Mouse (Mus musculus): ENCODE results near the gene Gm14393. TPM values are rescaled to one million over a fixed set of nuclear protein-coding genes. Genes with fewer than 3 reads are reported as not detected.
A peak's percentile ranks its signal among the peaks of the same experiment; 100 is the strongest.
"Not testable (repeated sequence)": the region's sequence is repeated elsewhere in the genome, so short reads cannot be mapped to it uniquely, and the experiment has no call there.

The Gm14393 gene
- total RNA-seq (2012; rRNA removed), result 16.6 and 17.0 TPM in 2 replicates

GRCm38 (mm10) chr2:175067681-175068261, at the start of gene Gm14393:
Gene Gm14393, minus strand, starts transcription at chr2:175067781.
- H3K4me1 ChIP-seq (ENCODE audit: control insufficient read depth in 2 of 2, insufficient read depth in 2 of 2, low read length in 2 of 2, poor library complexity in 1 of 2); H3K9me3 ChIP-seq (ENCODE audit: control insufficient read depth, insufficient read depth, low read depth, low read length); H3K36me3 ChIP-seq (ENCODE audit: control insufficient read depth, insufficient read depth, low read length, poor library complexity, severe bottlenecking); in situ Hi-C loops (cut with MboI; ENCODE audit: low sequenced_read_pairs in 2 of 2, unreplicated experiment in 2 of 2): not testable (repeated sequence)
- Histone ChIP-seq H3K9ac (ENCODE audit: insufficient read depth, low read depth, low read length, poor library complexity, severe bottlenecking) (peak within 1 kb of the TSS; percentile 74), H3K4me3 (ENCODE audit: insufficient read depth in 1 of 2, low read depth in 1 of 2, low read length in 2 of 2, poor library complexity in 1 of 2, severe bottlenecking in 1 of 2) (peak within 1 kb of the TSS; percentile 63 to 66), H3K27ac (ENCODE audit: insufficient read depth, low read depth, low read length, poor library complexity, severe bottlenecking) (peak within 1 kb of the TSS; percentile 90)
- DNase-seq (ENCODE audit: low read depth, low spot score), result peak; percentile 62

- H3K4me1 ChIP-seq (ENCODE audit: control insufficient read depth in 2 of 2, insufficient read depth in 2 of 2, low read length in 2 of 2, poor library complexity in 1 of 2); H3K4me3 ChIP-seq (ENCODE audit: insufficient read depth in 1 of 2, low read depth in 1 of 2, low read length in 2 of 2, poor library complexity in 1 of 2, severe bottlenecking in 1 of 2); H3K36me3 ChIP-seq (ENCODE audit: control insufficient read depth, insufficient read depth, low read length, poor library complexity, severe bottlenecking); H3K9ac ChIP-seq (ENCODE audit: insufficient read depth, low read depth, low read length, poor library complexity, severe bottlenecking); in situ Hi-C loops (cut with MboI; ENCODE audit: low sequenced_read_pairs in 2 of 2, unreplicated experiment in 2 of 2); DNase-seq (ENCODE audit: low read depth, low spot score); H3K27ac ChIP-seq (ENCODE audit: insufficient read depth, low read depth, low read length, poor library complexity, severe bottlenecking); H3K9me3 ChIP-seq (ENCODE audit: control insufficient read depth, insufficient read depth, low read depth, low read length): not testable (repeated sequence)
These were observed 23.3 kb downstream of the Gm14393 start for GRCm38 (mm10) chr2:175044268-175044667.

Other genes starting within 250 kb of the Gm14393 start
- gene Gm14444, start 57.5 kb downstream of the Gm14393 start, total RNA-seq (2012; rRNA removed), result 39.2 and 43.3 TPM in 2 replicates
- gene Gm14399, start 74.2 kb upstream of the Gm14393 start, total RNA-seq (2012; rRNA removed), result 30.3 and 41.0 TPM in 2 replicates
- 15.0 and 19.3 TPM in 2 replicates for gene Gm14443, start 108.1 kb upstream of the Gm14393 start, total RNA-seq (2012; rRNA removed)
- 27.4 and 34.1 TPM in 2 replicates for gene Gm14391, start 139.1 kb upstream of the Gm14393 start, total RNA-seq (2012; rRNA removed)
- 0.69 and 2.3 TPM in 2 replicates for gene Gm14440, start 207.3 kb upstream of the Gm14393 start, total RNA-seq (2012; rRNA removed)